In genomic region chr2:66765170-66765569, GRCm38 (mm10) we compare ENCODE assay signal across 20 mouse cellular contexts. TPM values are rescaled to one million over a fixed set of nuclear protein-coding genes. Genes with fewer than 3 reads are reported as not detected.
"Had no signal": no experiment of that assay in that cellular context is flagged by ENCODE, and none has a peak within 500 bp of the region (broad histone marks: within the 10 kb centered on the region; RNA-seq: fewer than 3 reads in every experiment).

No protein-coding gene starts in this region.

- H3K36me3 ChIP-seq: liver, embryonic 13.5 days; liver, embryonic 15.5 days; midbrain, embryonic 10.5 days; midbrain, embryonic 12.5 days; neural tube, embryonic 13.5 days; neural tube, embryonic 15.5 days had no signal

- H3K27ac ChIP-seq: liver, embryonic 13.5 days; liver, embryonic 15.5 days; macrophage; midbrain, embryonic 10.5 days; midbrain, embryonic 12.5 days; neural tube, embryonic 13.5 days; neural tube, embryonic 15.5 days had no signal

- H3K9ac ChIP-seq: liver, embryonic 13.5 days; liver, embryonic 15.5 days; liver, postnatal 0 days; midbrain, embryonic 12.5 days; neural tube, embryonic 13.5 days; neural tube, embryonic 15.5 days had no signal

- H3K9me3 ChIP-seq: liver, embryonic 13.5 days; liver, embryonic 15.5 days; megakaryocyte, embryonic 14.5 days; midbrain, embryonic 10.5 days; midbrain, embryonic 12.5 days; neural tube, embryonic 13.5 days; neural tube, embryonic 15.5 days had no signal

- H3K4me2 ChIP-seq: liver, embryonic 11.5 days; liver, embryonic 13.5 days; liver, embryonic 15.5 days; midbrain, embryonic 12.5 days; neural tube, embryonic 13.5 days; neural tube, embryonic 15.5 days had no signal

- H3K27me3 ChIP-seq: liver, embryonic 13.5 days; liver, embryonic 15.5 days; megakaryocyte, embryonic 14.5 days; midbrain, embryonic 12.5 days; neural tube, embryonic 13.5 days; neural tube, embryonic 15.5 days had no signal

- H3K4me1 ChIP-seq: liver, embryonic 13.5 days; liver, embryonic 15.5 days; megakaryocyte, embryonic 14.5 days; midbrain, embryonic 10.5 days; midbrain, embryonic 12.5 days; neural tube, embryonic 13.5 days; neural tube, embryonic 15.5 days had no signal

- H3K4me3 ChIP-seq: liver, embryonic 13.5 days; liver, embryonic 15.5 days; megakaryocyte, embryonic 14.5 days; midbrain, embryonic 10.5 days; midbrain, embryonic 12.5 days; myocyte; neural tube, embryonic 13.5 days; neural tube, embryonic 15.5 days had no signal

- DNase-seq: liver, embryonic 13.5 days; liver, postnatal 0 days; midbrain, embryonic 14.5 days; right cerebral cortex, adult 18-20 months; right cerebral cortex, postnatal 25 days; right cerebral cortex, postnatal 4 days; spleen, adult 18-20 months; thymus, adult 18-20 months; thymus, postnatal 14 days; thymus, postnatal 36 days had no signal

- ATAC-seq: liver, postnatal 0 days; midbrain, embryonic 16.5 days had no signal

RNA-seq across cellular contexts. Expression of gene Scn7a, which starts 19.5 kb away (rescaled TPM):
- polyA plus RNA-seq: liver, embryonic 15.5 days; macrophage had no signal
